Mouse (Mus musculus) megakaryocyte, embryonic 14.5 days (primary cell): ENCODE measurements around the gene Cdc42bpg. TPM values are rescaled to one million over a fixed set of nuclear protein-coding genes. Genes with fewer than 3 reads are reported as not detected.

Source experiments
- H3K27me3 ChIP-seq: replicated peaks from 2 replicates; pipeline ENCODE3; 2012; ENCODE audit warnings: inconsistent platforms
- H3K36me3 ChIP-seq: replicated peaks from 2 replicates; pipeline ENCODE3; 2012; ENCODE audit warnings: low read length, inconsistent platforms, mixed read lengths
- H3K4me1 ChIP-seq: 2 replicates; pipeline ENCODE4 v1.6.1; 2012; ENCODE audit warnings: inconsistent platforms
- H3K4me3 ChIP-seq: replicated peaks from 2 replicates; pipeline ENCODE3; 2012; ENCODE audit warnings: moderate library complexity, mild to moderate bottlenecking, inconsistent platforms
- H3K9me3 ChIP-seq: 2 replicates; pipeline ENCODE4 v1.6.1; 2012; ENCODE audit warnings: inconsistent platforms
- FLI1 ChIP-seq: IDR thresholded peaks from 2 replicates; pipeline ENCODE4 v1.6.1; 2012; ENCODE audit warnings: low read length, inconsistent platforms, mixed read lengths
- GATA1 ChIP-seq: IDR thresholded peaks from 3 replicates; pipeline ENCODE4 v1.6.1; 2012; ENCODE audit warnings: mixed read lengths, low read length, inconsistent platforms, borderline replicate concordance
- polyA plus RNA-seq: library from polyadenylated mRNA; stranded (reverse); fragments of >175 nt; gene quantifications from 2 replicates; pipeline ENCODE4 v1.2.3, GENCODE M21; 2012; ENCODE audit warnings: low replicate concordance; ENCODE audit not compliant: insufficient read depth

Gene Cdc42bpg
- 4.8 and 6.6 TPM in 2 replicates for polyA plus RNA-seq

DNA sequence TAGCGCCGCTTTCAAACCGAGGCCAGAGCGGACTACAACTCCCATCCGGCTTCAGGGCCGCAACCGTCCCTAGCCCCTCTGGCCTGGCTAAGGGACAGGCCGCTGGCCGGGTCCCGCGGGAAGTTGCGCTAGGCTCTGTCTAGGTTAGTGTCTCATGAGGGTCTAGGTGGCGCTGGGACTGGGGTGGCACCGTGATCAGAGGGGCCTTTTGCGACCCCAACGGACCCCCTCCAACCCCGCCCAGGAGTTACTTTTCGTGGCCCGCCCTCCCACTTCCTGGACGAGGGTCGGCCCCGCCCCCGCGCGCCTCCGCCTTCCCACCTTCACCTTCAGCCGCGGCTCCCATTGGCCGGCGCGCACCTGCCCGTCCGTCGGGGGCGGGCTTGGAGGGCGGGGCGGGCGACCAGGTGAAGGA, at the start of gene Cdc42bpg:
TSS of gene Cdc42bpg (plus strand) at position 320 of the 415 bp plus-strand sequence.
- Histone ChIP-seq H3K4me3 (peak within 1 kb of the TSS; percentile 92), H3K27me3 (peaks cover 26% of the 10 kb centered on the region), H3K9me3 (no peaks in the 10 kb centered on the region), H3K36me3 (peaks cover 38% of the 10 kb centered on the region), H3K4me1 (peaks cover 75% of the 10 kb centered on the region)
- no peak for TF ChIP-seq FLI1
- no peak for TF ChIP-seq GATA1

DNA sequence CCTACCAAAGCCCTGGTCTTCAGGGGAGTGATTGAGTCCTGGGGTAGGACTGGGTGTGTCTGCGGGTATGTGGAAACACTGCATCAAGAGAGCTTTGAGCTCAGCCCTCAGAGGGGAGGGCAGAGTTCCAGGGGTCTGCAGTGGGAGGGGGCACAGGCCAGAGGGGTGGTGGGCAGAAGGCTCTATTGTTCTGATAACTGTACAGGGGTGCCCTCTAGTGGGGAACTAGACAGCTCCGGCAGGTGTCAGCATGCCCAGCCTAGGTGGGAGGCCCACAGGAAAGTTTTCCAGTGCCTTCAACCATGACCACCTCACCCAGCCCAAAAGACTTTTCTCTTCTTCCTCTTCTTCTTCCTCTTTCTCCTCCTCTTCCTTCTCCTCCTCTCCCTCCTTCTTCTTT, 45.8 kb upstream of the Cdc42bpg start:
- H3K4me3 ChIP-seq = no peak overlapping the region
- peaks cover 4% of the 10 kb centered on the region; the same call in 1 of the 2 replicates for H3K9me3 ChIP-seq
- peaks cover 38% of the 10 kb centered on the region for H3K4me1 ChIP-seq
- TF ChIP-seq FLI1 = no peak
- TF ChIP-seq GATA1 = no peak
- no peaks in the 10 kb centered on the region for H3K27me3 ChIP-seq
- H3K36me3 ChIP-seq = peaks cover 78% of the 10 kb centered on the region

GRCm38 (mm10) chr19:6260946-6261345, 45.3 kb upstream of the Cdc42bpg start:
- Histone ChIP-seq H3K4me3 (no peak overlapping the region), H3K9me3 (peaks cover 4% of the 10 kb centered on the region; the same call in 1 of the 2 replicates), H3K36me3 (peaks cover 73% of the 10 kb centered on the region), H3K4me1 (peaks cover 38% of the 10 kb centered on the region), H3K27me3 (no peaks in the 10 kb centered on the region)
- TF ChIP-seq FLI1 (no peak), GATA1 (no peak)

DNA sequence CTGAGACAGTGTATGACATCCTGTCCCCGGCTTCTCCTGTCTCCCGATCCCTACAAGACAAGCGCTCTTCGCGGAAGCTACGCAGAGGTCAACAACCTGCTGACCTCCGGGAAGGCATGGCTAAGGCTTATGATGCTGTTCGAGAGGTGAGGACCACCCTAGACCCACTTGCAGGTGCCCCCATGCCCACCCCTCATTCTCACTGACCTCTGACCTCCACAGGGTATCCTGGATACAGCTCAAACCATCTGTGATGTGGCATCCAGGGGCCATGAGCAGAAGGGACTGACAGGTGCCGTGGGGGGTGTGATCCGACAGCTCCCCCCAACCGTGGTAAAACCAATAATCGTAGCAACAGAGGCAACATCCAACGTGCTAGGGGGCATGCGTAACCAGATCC, 44.9 kb upstream of the Cdc42bpg start:
- peaks cover 68% of the 10 kb centered on the region for H3K36me3 ChIP-seq
- peaks cover 38% of the 10 kb centered on the region for H3K4me1 ChIP-seq
- peaks cover 4% of the 10 kb centered on the region; the same call in 1 of the 2 replicates for H3K9me3 ChIP-seq
- H3K4me3 ChIP-seq = peak overlapping the region; percentile 34
- no peaks in the 10 kb centered on the region for H3K27me3 ChIP-seq
- TF ChIP-seq FLI1 (no peak), GATA1 (no peak)

DNA sequence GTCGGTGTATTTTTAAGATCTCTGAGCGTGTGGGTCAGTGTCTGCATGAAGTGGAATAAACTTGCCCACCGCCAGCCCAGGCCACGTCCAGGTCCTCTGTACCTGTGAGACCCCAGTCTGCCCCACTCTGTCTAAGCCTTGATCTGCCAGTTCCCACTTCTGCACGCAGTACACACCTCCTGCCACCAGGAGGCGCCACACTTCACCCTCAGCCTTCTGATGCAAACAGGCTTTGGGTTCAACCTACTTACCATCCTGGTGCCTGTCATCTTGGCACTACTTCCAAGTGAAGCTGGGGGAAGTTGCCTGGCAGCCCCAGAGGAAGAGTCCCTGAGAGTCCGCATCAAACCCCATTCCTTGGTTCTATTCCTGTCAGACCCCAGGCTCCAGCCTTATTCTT, 44.0 kb upstream of the Cdc42bpg start:
- Histone ChIP-seq H3K4me3 (no peak overlapping the region), H3K36me3 (peaks cover 60% of the 10 kb centered on the region), H3K27me3 (peaks cover 3% of the 10 kb centered on the region), H3K4me1 (peaks cover 39% of the 10 kb centered on the region), H3K9me3 (peaks cover 4% of the 10 kb centered on the region; the same call in 1 of the 2 replicates)
- TF ChIP-seq GATA1 = no peak
- TF ChIP-seq FLI1 = no peak

DNA sequence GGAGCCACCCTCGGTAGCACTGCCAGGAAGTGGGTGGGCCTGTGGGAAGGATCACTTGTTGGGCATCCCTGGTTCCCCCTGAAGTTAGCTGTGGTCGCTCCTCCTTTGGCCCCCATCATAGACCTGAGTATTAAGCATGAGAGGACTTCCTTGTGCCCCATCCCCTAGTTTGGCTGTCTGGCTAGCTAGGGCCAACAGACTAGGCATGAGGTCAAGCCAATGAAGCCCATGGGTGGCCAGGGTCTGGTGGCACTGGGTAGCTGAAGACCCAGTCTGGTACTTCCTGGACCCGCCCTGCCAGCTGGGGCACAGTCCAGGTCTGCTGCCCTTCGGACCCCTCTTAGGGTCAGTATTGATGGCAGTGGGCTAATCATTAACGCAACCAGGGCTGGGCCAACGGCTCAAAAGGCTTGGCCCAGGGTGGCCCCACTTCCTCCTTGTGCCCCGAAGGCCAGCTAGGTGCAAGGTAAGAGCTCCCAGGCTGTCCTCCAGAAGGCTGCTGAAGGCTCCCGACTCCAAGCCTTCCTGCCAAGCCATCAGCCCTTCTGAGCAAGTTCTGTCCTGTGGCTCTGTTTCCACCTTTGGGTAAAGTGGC, 43.3 kb upstream of the Cdc42bpg start:
- Histone ChIP-seq H3K36me3 (peaks cover 53% of the 10 kb centered on the region), H3K27me3 (peaks cover 4% of the 10 kb centered on the region), H3K9me3 (peaks cover 4% of the 10 kb centered on the region; the same call in 1 of the 2 replicates), H3K4me3 (no peak overlapping the region), H3K4me1 (peaks cover 46% of the 10 kb centered on the region)
- TF ChIP-seq GATA1 (no peak), FLI1 (no peak)

DNA sequence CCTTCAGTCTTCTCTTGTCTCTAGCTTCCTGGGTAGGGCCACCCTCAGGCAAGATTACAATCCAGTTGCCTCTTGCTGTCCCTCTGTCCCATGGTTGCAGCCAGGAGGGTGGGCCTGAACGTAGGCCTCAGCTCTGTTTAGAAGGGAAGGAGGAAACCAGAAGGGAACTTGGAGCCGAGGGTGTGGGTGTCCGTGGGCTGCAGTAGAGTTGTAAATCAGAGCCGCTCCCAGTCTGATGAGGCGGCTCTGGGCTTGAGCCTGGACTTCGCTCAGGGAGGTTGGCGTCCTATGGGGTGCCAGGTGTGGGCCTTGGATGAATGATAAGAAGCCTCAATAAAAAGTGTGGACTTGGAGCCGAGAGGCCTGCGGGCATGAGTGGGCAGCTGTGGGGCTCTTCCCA, 42.1 kb upstream of the Cdc42bpg start:
- peaks cover 4% of the 10 kb centered on the region; the same call in 1 of the 2 replicates for H3K9me3 ChIP-seq
- H3K4me3 ChIP-seq = no peak overlapping the region
- H3K36me3 ChIP-seq = peaks cover 40% of the 10 kb centered on the region
- peaks cover 4% of the 10 kb centered on the region for H3K27me3 ChIP-seq
- TF ChIP-seq FLI1 = no peak
- no peak for TF ChIP-seq GATA1
- peaks cover 55% of the 10 kb centered on the region for H3K4me1 ChIP-seq

DNA sequence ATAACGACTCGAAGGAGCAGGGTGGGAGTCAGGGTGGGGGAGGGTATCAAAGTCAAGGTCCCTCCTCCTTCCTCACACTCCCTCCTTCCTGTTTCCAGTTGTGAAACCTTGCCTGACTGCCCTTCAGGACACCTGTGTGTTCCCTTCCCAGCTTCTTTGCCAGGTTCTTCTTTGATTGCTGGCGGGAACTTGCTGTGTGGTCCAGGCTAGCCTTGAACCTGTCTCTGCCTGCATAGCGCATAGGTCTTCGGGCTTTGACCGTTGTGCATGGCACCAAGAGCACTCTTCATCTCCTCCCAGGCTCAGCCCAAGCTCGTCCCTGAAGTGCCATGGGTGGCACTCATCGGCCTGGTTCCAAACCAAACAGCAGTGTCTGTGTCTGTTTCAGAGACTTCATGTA, 41.3 kb upstream of the Cdc42bpg start:
- Histone ChIP-seq H3K27me3 (peaks cover 4% of the 10 kb centered on the region), H3K36me3 (peaks cover 34% of the 10 kb centered on the region), H3K4me1 (peaks cover 58% of the 10 kb centered on the region), H3K9me3 (peaks cover 4% of the 10 kb centered on the region; the same call in 1 of the 2 replicates), H3K4me3 (no peak overlapping the region)
- TF ChIP-seq FLI1 (no peak), GATA1 (no peak)

GRCm38 (mm10) chr19:6265727-6266182, 40.5 kb upstream of the Cdc42bpg start:
- TF ChIP-seq FLI1 (no peak), GATA1 (no peak)
- H3K27me3 ChIP-seq = peaks cover 4% of the 10 kb centered on the region
- peaks cover 61% of the 10 kb centered on the region for H3K4me1 ChIP-seq
- no peak overlapping the region for H3K4me3 ChIP-seq
- H3K9me3 ChIP-seq = peaks cover 2% of the 10 kb centered on the region; the same call in 1 of the 2 replicates
- H3K36me3 ChIP-seq = peaks cover 26% of the 10 kb centered on the region
